Mouse (Mus musculus) urinary bladder, postnatal 25 days (tissue): ENCODE data around the gene Cpeb1.
"Not testable (repeated sequence)": the region's sequence is repeated elsewhere in the genome, so short reads cannot be mapped to it uniquely, and the experiment has no call there.

Experiments used
- DNase-seq: peaks from one replicate; pipeline ENCODE4 v3.0.0; 2022; ENCODE audit warnings: low spot score

Gene Cpeb1

GRCm38 (mm10) chr7:81455155-81455651, at the start of gene Cpeb1:
TSS of gene Cpeb1 (minus strand) at chr7:81455465.
- DNase-seq, result peak; percentile 57

GRCm38 (mm10) chr7:81501050-81501449, 45.8 kb upstream of the Cpeb1 start:
- DNase-seq, result no peak

GRCm38 (mm10) chr7:81498181-81498580, 42.9 kb upstream of the Cpeb1 start, which contains the start of gene BC048679:
TSS of gene BC048679 (minus strand) at chr7:81498281.
- DNase-seq, result no peak

DNA sequence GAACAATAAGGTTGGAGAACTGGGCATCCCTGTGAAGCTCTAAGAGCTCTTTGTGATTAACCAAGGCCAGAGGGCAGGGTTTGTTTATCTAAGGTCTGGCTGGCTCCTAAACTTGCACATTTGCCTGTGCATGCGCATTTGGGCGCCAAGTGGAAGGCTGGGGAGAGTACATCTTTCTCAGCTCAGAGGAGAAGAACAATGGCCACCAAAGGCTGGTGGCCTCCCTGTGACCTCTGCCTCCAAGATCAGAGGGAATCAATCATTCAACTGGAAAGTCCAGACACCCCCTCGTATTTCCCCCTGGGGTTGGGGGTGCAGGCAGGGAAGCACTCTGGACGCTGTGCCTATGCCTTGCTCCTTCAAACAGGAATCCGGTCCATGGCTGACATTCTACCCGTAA, 41.9 kb upstream of the Cpeb1 start:
- DNase-seq, result no peak

GRCm38 (mm10) chr7:81493331-81494021, 38.2 kb upstream of the Cpeb1 start, which contains the start of gene Ap3b2:
TSS of gene Ap3b2 (minus strand) at chr7:81493925.
- DNase-seq, result peak; percentile 61

DNA sequence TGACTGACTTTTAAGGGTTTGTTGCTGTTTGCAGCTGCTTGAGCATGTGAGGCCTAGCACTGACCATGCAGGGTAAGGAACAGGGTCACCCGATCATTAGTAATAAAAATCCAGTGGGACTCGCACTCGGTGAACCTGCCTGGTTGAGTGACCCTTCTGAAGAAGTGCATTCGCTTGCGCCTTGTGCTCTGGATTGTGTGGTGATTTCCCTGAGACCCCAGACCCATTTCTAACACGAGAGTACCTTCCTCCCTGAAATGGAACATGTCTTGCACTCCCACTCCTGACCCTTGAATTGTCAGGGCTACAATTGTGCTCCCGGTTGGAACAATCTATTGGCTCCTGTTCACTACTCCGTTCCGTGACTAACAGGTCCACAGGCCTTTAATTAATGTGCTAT, 37.4 kb upstream of the Cpeb1 start:
- no peak for DNase-seq

GRCm38 (mm10) chr7:81489649-81490048, 34.4 kb upstream of the Cpeb1 start:
- no peak for DNase-seq

DNA sequence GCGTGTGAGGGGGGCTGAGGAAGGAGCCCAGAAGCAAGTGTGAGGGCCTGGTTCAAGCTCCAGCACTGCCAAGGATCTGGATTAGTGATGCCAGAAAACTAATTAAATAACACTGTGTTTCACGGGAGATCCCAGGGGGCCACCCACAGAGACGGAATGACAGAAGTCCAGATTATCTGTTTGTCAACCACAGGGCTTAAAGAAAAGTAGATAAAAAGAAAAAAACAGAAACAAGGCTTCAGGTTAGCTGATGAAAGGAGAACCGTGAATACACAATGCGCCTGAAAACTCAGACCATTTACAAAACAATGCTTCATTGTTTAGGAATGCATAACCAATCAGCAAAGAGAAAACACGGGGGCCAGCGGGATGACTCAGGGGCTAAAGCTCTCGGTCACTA, 25.5 kb upstream of the Cpeb1 start:
- DNase-seq, result no peak

DNA sequence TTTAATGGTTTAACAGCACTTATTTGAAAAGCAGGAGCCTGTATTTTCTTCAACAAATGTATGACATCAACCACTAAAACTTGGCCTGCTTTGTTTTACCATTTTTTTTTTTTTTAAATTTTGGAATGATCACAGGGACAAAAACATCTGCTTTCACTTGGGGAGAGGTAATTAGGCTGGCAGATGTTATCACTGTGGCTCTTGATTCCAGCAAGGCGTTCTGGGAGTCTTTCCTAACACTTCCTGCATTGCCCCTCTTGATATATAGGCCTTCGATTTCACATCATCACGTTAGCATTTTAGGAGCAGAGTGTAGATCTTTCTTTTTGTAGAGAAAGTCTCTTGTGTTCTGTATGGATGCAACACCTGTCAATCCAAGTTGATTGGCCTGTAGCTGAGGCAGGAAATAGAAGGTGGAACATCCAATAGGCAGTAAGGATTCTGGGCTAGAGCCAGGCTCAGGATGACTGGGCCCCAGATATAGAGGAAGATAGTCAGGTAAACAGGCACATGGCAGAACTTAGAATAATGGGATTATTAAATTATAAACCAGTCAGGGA, 24.3 kb upstream of the Cpeb1 start:
- no peak for DNase-seq

DNA sequence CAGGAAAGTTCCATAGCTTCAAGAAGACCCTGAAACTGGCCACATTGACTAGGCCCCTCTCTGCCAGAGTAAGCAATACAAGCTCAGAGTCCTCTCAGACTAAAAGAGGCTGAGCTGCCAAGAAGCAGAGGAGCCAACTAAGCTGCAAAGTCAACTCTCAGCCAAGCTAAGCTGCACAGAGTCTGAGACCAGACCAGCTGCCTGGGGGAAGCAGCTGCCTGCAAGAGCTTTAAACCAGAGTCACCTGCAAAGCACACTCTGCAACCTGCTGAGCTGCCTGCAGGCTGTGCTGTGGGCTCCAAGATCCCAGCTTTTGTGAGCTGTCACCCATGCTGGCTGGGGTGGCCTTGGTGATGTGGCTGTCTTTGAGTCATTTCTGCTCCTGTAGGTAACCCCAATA, 23.0 kb upstream of the Cpeb1 start:
- not testable (repeated sequence) for DNase-seq

GRCm38 (mm10) chr7:81476833-81477232, 21.6 kb upstream of the Cpeb1 start:
- DNase-seq, result no peak

DNA sequence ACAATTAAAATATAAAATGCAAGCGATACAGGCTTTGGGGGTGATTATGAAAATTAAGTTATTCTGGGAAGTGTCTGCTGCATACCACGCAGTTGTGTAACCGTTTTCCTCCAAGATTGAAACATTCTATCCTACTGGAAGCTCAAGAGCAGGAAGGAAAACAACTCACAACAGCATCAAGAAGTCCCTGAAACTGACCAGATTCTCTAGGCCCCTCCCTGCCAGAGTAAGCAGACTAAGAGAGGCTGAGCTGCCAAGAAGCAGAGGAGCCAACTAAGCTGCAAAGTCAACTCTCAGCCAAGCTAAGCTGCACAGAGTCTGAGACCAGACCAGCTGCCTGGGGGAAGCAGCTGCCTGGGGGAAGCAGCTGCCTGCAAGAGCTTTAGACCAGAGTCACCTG, 20.0 kb upstream of the Cpeb1 start:
- no peak for DNase-seq

DNA sequence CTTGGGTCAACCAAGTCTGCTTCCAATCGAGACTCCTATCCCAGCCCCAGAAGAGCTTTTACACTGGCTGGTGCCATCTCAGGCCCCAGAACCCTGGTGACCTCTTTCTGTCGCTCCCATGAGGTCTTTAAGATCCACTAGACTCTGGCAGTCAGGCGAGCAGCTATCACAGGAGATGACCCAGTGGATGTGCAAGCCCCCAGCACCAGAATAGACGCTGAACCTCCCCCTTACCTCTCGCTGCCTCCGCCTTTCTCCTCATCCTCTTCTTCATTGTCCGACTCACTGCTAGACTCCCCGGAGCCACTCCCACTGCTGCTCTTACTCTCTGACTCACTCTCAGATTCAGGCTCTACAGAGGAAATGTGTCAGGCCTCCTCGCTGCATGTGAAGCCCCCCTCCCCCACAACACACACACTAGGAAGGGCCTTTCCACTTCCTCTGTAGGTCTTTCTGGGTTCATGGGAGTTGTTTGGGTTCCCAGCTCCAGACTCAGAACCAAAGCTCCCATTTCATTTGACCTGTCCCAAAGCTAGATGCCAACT, 9.7 kb upstream of the Cpeb1 start:
- no peak for DNase-seq

DNA sequence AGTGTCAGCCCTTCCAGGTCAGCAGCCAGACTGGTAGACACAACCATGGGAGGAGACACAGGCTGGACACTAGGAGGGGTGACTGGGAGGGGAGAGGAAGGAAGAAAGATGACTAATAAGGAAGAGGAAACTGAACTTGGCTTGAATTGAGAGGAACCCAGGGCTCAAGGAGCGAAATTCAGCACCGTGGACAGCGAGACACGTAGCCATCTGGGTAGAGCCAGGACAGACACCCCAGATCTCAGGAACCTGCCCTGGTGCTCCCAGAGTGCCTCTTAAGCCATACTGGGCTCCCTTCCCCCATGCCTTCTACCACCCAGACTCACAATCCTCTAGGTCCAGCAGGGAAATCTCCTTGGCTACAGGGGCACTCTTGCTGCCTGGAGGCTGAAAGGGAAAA, 8.9 kb upstream of the Cpeb1 start:
- no peak for DNase-seq

DNA sequence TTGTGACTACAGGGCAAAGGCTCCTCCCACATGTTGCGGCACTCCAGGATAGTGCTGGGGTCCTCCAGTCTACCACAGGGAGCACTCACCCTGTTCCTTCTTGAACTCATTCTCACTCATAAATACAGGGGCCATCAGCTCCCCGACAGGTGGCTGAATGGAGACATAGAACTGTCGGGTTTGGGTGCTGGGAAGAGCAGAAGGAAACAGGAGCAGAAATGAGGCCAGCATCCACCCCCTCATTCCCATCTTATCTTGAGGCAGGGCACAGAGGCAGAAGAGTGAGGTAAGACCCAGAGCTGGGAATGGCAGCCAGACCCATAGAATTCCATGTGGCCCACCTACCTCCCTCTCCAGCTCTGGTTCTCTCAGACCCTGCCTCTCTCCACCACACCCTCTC, 7.5 kb upstream of the Cpeb1 start:
- DNase-seq, result no peak

DNA sequence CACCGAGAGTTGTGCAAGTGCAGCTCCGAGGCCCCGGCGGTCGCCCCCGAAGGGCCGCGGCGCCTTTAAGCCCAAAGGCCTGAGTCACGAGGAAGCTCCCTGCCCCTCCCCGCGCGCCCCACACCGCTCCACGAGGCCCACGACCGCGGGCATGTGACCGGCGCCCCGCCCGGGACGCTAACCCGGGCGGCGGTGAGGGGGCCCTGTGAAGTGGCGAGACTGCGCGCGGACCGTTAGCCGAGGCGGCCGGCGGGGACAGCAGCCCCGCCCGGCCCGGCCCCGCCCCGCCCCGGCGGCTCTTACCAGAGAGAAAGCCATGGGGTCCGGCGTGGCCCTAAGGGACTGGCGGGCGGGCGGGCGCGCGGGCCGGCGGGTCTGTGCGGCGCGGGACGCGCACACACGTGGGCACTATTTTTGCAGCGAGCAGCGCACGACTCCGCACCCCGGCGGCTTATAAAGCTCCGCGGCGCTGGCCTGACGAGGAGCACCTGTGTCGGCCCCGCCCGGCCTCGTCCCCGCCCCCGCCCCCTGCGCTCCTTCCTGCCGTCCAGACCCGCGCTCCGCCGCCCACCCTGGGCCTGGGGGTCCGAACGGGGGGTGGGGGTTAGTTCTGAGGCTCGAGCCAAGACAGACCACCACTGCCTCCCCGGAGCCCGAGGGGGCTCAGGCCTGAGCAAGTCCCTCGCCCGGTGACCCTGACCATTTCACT, 780 bp downstream of the Cpeb1 start:
- peak; percentile 43 for DNase-seq

GRCm38 (mm10) chr7:81453443-81454274, 1.6 kb downstream of the Cpeb1 start:
- DNase-seq, result peak; percentile 21

DNA sequence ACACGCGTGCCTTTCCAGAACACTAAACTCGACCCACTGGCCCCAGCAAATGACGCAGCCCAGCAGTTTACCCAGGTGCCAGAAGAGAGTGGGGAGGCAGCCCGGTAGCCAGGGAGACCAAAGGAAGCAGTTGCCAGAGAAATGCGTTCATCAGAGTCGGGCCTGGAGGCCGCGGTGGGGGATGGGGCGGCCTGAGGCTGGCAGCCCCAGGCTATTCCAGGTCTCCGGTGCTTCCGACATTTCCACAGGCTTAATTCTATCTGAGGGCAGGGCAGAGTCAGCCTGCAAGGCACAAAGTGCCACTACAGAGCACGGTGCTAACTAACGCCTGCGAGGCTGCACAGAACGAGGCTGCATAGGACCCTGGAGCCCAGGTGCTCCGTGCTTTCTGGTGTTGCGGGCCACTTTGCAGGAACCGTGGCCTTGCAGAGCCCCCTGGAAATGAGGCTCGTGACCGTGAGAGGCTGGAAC, 2.3 kb downstream of the Cpeb1 start:
- DNase-seq, result no peak

DNA sequence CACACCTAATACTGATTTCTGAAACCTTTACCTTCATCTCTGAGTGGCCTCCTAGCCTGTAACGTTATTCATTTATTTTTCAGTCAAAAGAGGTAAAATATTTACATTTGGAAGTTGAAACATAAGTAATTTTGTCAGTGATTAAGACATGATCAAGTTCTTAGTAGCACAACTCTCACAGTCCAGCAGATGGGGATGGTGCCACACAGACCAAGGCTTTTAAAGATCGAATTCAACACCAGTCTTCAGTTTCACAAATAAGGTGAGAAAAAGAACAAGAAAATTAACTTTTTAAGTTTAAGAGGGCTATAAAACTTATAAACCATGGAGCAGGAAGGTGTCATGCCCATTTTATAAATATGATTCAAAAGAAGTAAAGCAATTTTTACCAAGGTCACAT, 56.3 kb downstream of the Cpeb1 start:
- DNase-seq, result no peak

GRCm38 (mm10) chr7:81379363-81379762, 75.9 kb downstream of the Cpeb1 start:
- no peak for DNase-seq

- DNase-seq, result no peak
Observed at GRCm38 (mm10) chr7:81372337-81372920, 82.8 kb downstream of the Cpeb1 start.
